Mouse (Mus musculus) adrenal gland, postnatal 10 days (tissue): ENCODE data around the gene Btbd35f25. TPM values are rescaled to one million over a fixed set of nuclear protein-coding genes. Genes with fewer than 3 reads are reported as not detected.
"Not testable (repeated sequence)": the region's sequence is repeated elsewhere in the genome, so short reads cannot be mapped to it uniquely, and the experiment has no call there.

Source experiments
- DNase-seq: peaks from one replicate; pipeline ENCODE4 v3.0.0; 2021; ENCODE audit warnings: mixed read lengths
- long read RNA-seq, 2 experiments: library from polyadenylated mRNA; stranded (forward); transcript quantifications; one replicate each; pipeline ENCODE4 v2.0.0; 2021
- total RNA-seq, 2 experiments: library from RNA; stranded (reverse); gene quantifications; 2 replicates each; pipeline ENCODE4 v1.2.3; 2021

Gene Btbd35f25
- total RNA-seq, result not detected
- long read RNA-seq, experiment 1, result 0 reads
- long read RNA-seq, experiment 2, result 0 reads

- DNase-seq, result not testable (repeated sequence)
These were observed at the start of gene Btbd35f25 for GRCm38 (mm10) chrX:31717056-31717455. Gene Btbd35f25, minus strand, starts transcription at chrX:31717156.

DNA sequence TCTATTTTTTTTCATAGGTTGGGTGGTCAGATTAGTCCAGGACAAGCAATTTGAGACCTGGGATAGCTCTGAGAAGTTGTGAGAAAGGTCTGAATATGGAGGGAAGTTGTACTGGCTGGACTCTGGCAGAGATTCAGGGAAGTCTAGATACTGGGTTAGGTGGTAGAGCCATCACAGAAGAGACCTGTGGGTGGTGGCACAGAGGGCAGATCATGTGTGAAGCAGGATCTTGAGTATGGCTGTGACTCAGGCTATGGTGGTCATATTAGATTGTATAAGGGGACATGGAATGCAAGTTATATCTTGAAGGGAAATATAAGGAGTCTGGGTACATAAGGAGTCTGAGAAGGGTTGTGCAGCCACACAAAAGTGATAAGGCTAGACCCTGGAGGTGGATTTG lies 49.3 kb upstream of the Btbd35f25 start:
- no peak for DNase-seq

- DNase-seq, result no peak
These were observed 47.0 kb upstream of the Btbd35f25 start for GRCm38 (mm10) chrX:31764001-31764400.

- no peak for DNase-seq
These were observed 28.1 kb upstream of the Btbd35f25 start for GRCm38 (mm10) chrX:31745079-31745478.

- DNase-seq, result no peak
These were observed 20.0 kb upstream of the Btbd35f25 start for GRCm38 (mm10) chrX:31736958-31737357.

Other genes starting within 250 kb of the Btbd35f25 start
- gene Gm21883, start 142.9 kb downstream of the Btbd35f25 start, total RNA-seq, result not detected
- gene Spin2e, start 98.2 kb downstream of the Btbd35f25 start, total RNA-seq, result not detected
- gene Gm21637, start 244.9 kb upstream of the Btbd35f25 start, total RNA-seq, result not detected